Mouse (Mus musculus) liver, adult (tissue): Measurements from ENCODE around the gene Dnah11.

Experiments used
- GATA4 ChIP-seq: IDR thresholded peaks from 2 replicates; pipeline ENCODE4 v1.6.1; 2014; ENCODE audit warnings: mild to moderate bottlenecking, low read length; ENCODE audit not compliant: insufficient replicate concordance

The Dnah11 gene

DNA sequence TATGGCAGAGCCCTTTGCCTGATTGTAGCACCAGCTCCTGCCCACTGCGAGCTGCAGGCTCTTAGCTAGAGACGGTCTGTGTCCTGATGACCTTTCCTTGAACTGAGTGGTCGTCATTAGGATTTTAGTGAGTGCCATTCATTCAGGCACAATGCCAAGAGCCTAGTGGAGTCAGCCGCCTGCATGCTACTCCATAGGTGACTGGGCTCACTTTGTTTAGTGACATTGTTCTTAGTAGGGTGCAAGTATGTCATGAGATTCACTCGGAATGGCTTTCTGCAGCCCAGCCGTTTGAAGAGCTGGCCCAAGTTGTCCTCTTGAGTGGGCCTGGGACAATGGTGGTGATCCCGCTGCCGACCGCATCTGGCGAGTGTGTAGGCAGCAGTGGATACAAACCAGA, 348.4 kb downstream of the Dnah11 start:
- no peak for TF ChIP-seq GATA4

GRCm38 (mm10) chr12:117848621-117849020, 350.2 kb downstream of the Dnah11 start:
- TF ChIP-seq GATA4 = no peak

- no peak for TF ChIP-seq GATA4
Measured at GRCm38 (mm10) chr12:117844917-117845316, 353.9 kb downstream of the Dnah11 start.

DNA sequence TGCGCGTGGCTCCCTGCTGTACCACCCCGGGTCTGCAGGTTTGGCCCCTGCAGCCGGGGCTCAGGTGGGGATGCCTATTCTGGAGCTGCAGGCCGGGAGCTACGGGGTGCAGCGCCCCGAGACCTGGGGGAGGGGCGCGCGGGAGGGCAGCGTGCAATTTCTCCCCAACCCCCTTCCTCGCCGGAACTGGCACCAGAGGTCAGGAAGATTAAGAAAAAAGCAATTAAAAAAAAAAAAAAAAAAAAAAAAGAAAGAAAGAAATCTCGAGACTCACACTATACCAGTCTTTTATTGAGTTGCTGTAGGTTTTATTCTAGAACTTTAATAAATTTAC, 354.8 kb downstream of the Dnah11 start:
- TF ChIP-seq GATA4 = no peak

GRCm38 (mm10) chr12:117843302-117844074, 355.4 kb downstream of the Dnah11 start:
- no peak for TF ChIP-seq GATA4

GRCm38 (mm10) chr12:117842676-117843075, 356.2 kb downstream of the Dnah11 start:
- TF ChIP-seq GATA4 = no peak

DNA sequence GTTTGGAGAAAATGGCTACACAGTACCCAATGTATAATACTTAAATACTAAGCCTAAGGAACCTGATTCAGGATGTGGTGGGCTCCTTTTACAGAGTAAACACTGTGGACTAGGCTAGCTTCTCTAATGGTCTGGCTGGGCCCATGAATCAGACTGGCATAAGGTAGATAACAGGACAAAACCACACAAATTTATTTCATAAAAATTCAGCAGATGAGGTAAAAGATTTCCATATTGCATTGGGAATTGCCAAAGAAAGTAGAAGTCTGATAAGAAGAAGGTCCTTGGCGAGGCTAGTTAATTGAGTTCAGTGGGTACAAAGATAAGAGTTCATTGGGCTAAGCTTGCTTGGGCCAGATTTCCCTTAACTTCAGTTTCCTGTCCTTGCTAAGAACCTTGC, 358.1 kb downstream of the Dnah11 start:
- TF ChIP-seq GATA4 = no peak

GRCm38 (mm10) chr12:117837376-117837775, 361.5 kb downstream of the Dnah11 start:
- no peak for TF ChIP-seq GATA4

DNA sequence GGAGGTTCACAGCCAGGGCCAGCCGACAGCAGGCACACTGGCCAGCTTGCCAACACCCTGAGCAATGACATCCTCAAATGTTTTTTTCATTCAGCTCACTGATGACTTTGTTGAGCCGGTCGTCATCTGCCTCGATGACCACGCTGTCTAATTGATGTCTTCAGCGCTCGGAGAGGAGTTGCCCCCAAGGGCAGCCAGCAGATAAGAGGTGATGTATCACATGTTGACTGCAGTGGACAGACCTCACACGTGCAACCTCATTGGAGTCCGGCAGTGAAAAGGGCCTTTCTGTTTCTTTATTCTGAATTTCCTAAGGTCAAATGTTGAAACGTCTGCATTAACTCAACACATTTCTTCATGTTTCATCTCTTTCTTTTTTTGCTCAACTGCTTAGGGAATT, 363.5 kb downstream of the Dnah11 start:
- no peak for TF ChIP-seq GATA4

GRCm38 (mm10) chr12:117834652-117835051, 364.2 kb downstream of the Dnah11 start:
- TF ChIP-seq GATA4 = no peak

DNA sequence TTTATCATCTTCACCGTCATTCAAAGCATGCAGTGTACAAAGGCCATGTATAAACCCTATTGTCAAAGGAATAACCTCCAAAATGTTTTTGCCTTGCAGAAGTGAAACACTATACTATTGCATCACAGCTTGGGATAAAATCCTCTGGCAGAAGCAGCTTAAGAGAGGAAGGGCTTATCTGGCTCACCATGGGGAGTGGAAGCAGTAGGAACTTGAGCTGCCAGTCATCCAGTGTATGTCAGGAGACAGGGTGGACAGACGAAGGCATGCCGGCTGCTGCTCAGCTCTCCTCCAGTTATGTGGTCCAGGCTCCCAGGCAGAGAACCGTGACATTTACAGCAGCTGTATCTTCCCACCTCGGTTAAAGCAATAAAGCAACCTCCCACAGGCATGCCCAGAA, 366.7 kb downstream of the Dnah11 start:
- TF ChIP-seq GATA4 = no peak

DNA sequence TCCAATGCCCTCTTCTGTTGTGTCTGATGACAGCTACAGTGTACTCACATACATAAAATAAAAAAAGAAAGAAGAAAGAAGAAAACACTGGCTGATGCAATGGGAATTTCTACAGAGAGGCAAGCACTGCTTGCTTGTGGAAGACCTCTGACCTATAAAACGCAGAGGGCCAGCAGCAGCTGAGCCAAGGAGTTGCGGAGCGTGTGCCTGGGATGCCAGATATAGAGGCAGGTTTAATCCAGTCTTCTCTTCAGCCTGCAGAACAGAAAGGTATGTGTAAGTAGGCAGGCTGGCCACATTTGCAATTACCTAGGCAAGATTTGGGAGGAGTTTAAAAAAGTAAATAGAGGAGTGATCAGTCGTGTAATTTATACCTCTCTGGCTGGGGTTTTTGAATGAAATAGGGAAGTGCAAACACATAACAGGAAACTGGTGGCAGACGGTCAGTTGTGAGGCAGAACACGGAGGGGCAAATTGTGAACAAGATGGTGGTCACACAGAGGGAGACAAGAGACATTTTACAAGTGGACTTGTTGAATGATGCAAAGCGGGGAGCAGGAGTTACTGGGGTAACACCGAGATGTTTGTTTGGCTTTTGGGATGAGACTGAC, 367.4 kb downstream of the Dnah11 start:
- no peak for TF ChIP-seq GATA4

DNA sequence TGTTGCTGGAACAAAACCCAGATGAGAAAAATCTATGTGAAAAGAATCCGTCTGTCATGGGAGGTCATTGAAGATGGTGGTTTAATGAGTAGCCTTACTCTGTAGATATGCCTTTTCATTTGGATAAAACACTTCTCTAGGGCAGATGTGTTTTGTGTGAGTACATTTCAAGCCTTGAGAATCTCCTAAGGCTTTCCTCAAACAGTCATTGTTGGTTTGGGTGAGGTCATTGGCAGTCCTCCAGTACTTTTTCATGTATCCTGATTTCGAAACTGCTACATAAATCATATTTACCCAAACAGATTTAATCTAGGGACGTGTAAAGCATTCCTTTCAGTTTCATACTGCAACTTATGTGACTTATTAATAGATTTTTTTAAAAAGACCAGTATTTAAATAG, 370.5 kb downstream of the Dnah11 start:
- no peak for TF ChIP-seq GATA4
